Mouse (Mus musculus): ENCODE data around the gene Fam102a. TPM values are rescaled to one million over a fixed set of nuclear protein-coding genes. Genes with fewer than 3 reads are reported as not detected.

Fam102a gene
- total RNA-seq, 1 experiment, result 11.6 TPM

DNA sequence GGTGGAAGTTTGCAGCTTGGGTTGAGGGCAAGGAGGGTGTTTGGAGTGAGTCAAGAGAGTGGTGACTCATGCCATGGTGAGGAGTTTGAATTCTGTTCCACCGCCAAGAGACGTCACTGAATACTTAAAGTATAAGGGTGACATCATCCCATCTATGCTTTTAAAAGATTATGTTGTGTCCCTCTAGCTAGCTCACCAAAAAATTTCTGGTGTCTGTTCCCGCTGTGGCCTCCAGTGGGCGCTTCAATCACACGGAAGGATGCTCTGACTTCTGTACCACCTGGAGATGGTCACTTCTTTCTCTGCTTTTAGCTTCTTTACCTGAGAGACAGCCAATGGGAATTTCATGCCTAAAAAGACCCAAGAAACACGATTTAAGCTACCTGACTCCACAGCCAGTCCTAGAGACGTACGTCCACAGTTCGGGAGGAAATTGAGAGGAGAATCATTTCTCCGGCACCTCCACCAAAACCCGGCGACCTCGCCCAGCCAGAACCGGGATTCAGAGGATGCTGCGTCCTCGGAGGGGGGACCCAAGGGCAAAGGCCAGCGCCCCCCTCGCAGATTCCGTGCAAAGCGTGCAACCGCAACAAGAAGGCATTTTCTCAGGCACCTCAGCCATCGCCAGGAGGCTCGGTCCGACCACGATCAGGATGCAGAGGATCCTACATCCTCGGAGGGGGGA is 39.9 kb downstream of the Fam102a start:
- H3K4me1 ChIP-seq (ENCODE audit: control insufficient read depth in 2 of 2, insufficient read depth in 2 of 2, low read length in 2 of 2, poor library complexity in 1 of 2), result peaks cover 0 to 4% of the 10 kb centered on the region in 2 experiments; a peak in 2 of 4 replicates
- in situ Hi-C loops (cut with MboI; ENCODE audit: low sequenced_read_pairs in 2 of 2, unreplicated experiment in 2 of 2), result no loop called here
- no peaks in the 10 kb centered on the region for H3K9me3 ChIP-seq (ENCODE audit: control insufficient read depth, insufficient read depth, low read depth, low read length)
- H3K36me3 ChIP-seq (ENCODE audit: control insufficient read depth, insufficient read depth, low read length, poor library complexity, severe bottlenecking), result peaks cover 7% of the 10 kb centered on the region; the same call in 1 of the 2 replicates
- peak overlapping the region; percentile 39; the same call in 1 of the 2 replicates for H3K9ac ChIP-seq (ENCODE audit: insufficient read depth, low read depth, low read length, poor library complexity, severe bottlenecking)
- no peak overlapping the region for H3K27ac ChIP-seq (ENCODE audit: insufficient read depth, low read depth, low read length, poor library complexity, severe bottlenecking)
- H3K4me3 ChIP-seq (ENCODE audit: insufficient read depth in 1 of 2, low read depth in 1 of 2, low read length in 2 of 2, poor library complexity in 1 of 2, severe bottlenecking in 1 of 2), result peak overlapping the region; percentile 66 to 84
- TF ChIP-seq ZNF384 (IDR thresholded peaks at IDR 0.05; ENCODE audit: low read depth, low read length) (no peak), CHD2 (IDR thresholded peaks at IDR 0.05; ENCODE audit: low read depth, low read length) (no peak), MAFK (IDR thresholded peaks at IDR 0.05; ENCODE audit: insufficient read depth, low read depth, low read length) (no peak), ZC3H11A (IDR thresholded peaks at IDR 0.05; ENCODE audit: borderline replicate concordance, low read depth, low read length) (no peak), HCFC1 (IDR thresholded peaks at IDR 0.05; ENCODE audit: borderline replicate concordance, insufficient read depth, low read length) (no peak)
- DNase-seq (ENCODE audit: low read depth, low spot score), result peak; percentile 44

DNA sequence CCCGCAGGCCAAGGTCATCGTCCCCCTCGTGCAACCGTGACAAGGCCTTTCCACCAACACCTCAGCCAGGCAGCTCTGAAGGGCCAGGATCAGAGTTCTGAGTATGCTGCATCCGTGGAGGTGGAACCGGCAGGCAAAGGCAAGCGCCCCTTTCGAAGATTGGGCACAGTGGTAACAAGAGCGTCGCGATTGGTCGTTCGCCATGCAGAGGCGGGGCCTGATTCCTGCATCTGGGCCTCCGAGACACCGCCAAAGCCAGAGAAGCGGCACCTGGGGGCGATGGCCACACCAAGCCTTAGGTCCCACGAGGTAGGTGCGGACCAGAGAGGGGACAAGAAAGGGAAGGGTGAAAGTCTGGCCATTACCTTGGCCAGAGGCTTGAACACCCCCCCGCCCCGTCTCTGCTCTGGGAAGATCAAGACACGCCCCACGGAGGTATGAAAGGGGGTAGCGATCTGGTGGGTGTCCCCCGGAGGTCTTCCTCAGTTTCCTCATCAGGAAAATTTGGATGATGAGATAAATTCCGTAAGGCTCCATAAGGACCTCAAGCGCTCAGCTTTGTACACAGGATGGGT is 40.5 kb downstream of the Fam102a start, which contains the start of gene 9430097D07Rik:
Gene 9430097D07Rik (minus strand): TSS at position 99 of the 575 bp plus-strand sequence.
- Histone ChIP-seq H3K4me3 (ENCODE audit: insufficient read depth in 1 of 2, low read depth in 1 of 2, low read length in 2 of 2, poor library complexity in 1 of 2, severe bottlenecking in 1 of 2) (peak within 1 kb of the TSS; percentile 66 to 84), H3K27ac (ENCODE audit: insufficient read depth, low read depth, low read length, poor library complexity, severe bottlenecking) (no peak within 1 kb of the TSS), H3K4me1 (ENCODE audit: control insufficient read depth in 2 of 2, insufficient read depth in 2 of 2, low read length in 2 of 2, poor library complexity in 1 of 2) (peaks cover 0 to 4% of the 10 kb centered on the region in 2 experiments; a peak in 2 of 4 replicates), H3K9me3 (ENCODE audit: control insufficient read depth, insufficient read depth, low read depth, low read length) (no peaks in the 10 kb centered on the region), H3K36me3 (ENCODE audit: control insufficient read depth, insufficient read depth, low read length, poor library complexity, severe bottlenecking) (peaks cover 7% of the 10 kb centered on the region; the same call in 1 of the 2 replicates), H3K9ac (ENCODE audit: insufficient read depth, low read depth, low read length, poor library complexity, severe bottlenecking) (peak within 1 kb of the TSS; percentile 44; the same call in 1 of the 2 replicates)
- in situ Hi-C loops (cut with MboI; ENCODE audit: low sequenced_read_pairs in 2 of 2, unreplicated experiment in 2 of 2), result no loop called here
- peak; percentile 67 for DNase-seq (ENCODE audit: low read depth, low spot score)
- TF ChIP-seq ZC3H11A (IDR thresholded peaks at IDR 0.05; ENCODE audit: borderline replicate concordance, low read depth, low read length) (no peak), ZNF384 (IDR thresholded peaks at IDR 0.05; ENCODE audit: low read depth, low read length) (no peak), MAFK (IDR thresholded peaks at IDR 0.05; ENCODE audit: insufficient read depth, low read depth, low read length) (no peak), HCFC1 (IDR thresholded peaks at IDR 0.05; ENCODE audit: borderline replicate concordance, insufficient read depth, low read length) (no peak), CHD2 (IDR thresholded peaks at IDR 0.05; ENCODE audit: low read depth, low read length) (no peak)

DNA sequence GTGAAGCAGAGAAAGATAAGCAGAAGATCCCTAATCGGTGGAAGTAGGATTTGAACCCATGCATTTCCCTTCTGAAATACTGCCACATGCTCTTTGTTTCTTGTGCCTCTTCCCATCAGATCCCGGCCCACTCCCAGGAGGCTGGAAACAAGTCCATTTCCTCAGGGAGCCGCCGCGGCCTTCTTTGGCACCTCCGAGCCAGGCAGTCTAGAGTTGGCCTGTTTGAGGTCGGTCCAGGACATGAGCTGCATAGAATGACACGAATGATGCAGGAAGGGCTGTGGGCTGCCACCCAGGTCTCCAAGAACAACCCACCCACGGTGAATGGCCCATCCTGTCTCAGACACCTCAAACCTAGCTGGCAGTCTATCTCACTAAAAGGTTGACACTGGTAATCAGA is 41.4 kb downstream of the Fam102a start:
- TF ChIP-seq HCFC1 (IDR thresholded peaks at IDR 0.05; ENCODE audit: borderline replicate concordance, insufficient read depth, low read length), result no peak
- no peak for TF ChIP-seq ZNF384 (IDR thresholded peaks at IDR 0.05; ENCODE audit: low read depth, low read length)
- no peak for TF ChIP-seq ZC3H11A (IDR thresholded peaks at IDR 0.05; ENCODE audit: borderline replicate concordance, low read depth, low read length)
- no peak for TF ChIP-seq MAFK (IDR thresholded peaks at IDR 0.05; ENCODE audit: insufficient read depth, low read depth, low read length)
- TF ChIP-seq CHD2 (IDR thresholded peaks at IDR 0.05; ENCODE audit: low read depth, low read length), result no peak
- DNase-seq (ENCODE audit: low read depth, low spot score), result no peak
- Histone ChIP-seq H3K4me3 (ENCODE audit: insufficient read depth in 1 of 2, low read depth in 1 of 2, low read length in 2 of 2, poor library complexity in 1 of 2, severe bottlenecking in 1 of 2) (no peak overlapping the region), H3K9ac (ENCODE audit: insufficient read depth, low read depth, low read length, poor library complexity, severe bottlenecking) (no peak overlapping the region), H3K9me3 (ENCODE audit: control insufficient read depth, insufficient read depth, low read depth, low read length) (no peaks in the 10 kb centered on the region), H3K4me1 (ENCODE audit: control insufficient read depth in 2 of 2, insufficient read depth in 2 of 2, low read length in 2 of 2, poor library complexity in 1 of 2) (peaks cover 0 to 4% of the 10 kb centered on the region in 2 experiments; a peak in 2 of 4 replicates), H3K27ac (ENCODE audit: insufficient read depth, low read depth, low read length, poor library complexity, severe bottlenecking) (no peak overlapping the region), H3K36me3 (ENCODE audit: control insufficient read depth, insufficient read depth, low read length, poor library complexity, severe bottlenecking) (peaks cover 7% of the 10 kb centered on the region; the same call in 1 of the 2 replicates)
- in situ Hi-C loops (cut with MboI; ENCODE audit: low sequenced_read_pairs in 2 of 2, unreplicated experiment in 2 of 2), result no loop called here

- DNase-seq (ENCODE audit: low read depth, low spot score), result no peak
- in situ Hi-C loops (cut with MboI; ENCODE audit: low sequenced_read_pairs in 2 of 2, unreplicated experiment in 2 of 2), result no loop called here
- Histone ChIP-seq H3K9ac (ENCODE audit: insufficient read depth, low read depth, low read length, poor library complexity, severe bottlenecking) (no peak overlapping the region), H3K4me1 (ENCODE audit: control insufficient read depth in 2 of 2, insufficient read depth in 2 of 2, low read length in 2 of 2, poor library complexity in 1 of 2) (peaks cover 0 to 6% of the 10 kb centered on the region in 2 experiments; a peak in 1 of 4 replicates), H3K36me3 (ENCODE audit: control insufficient read depth, insufficient read depth, low read length, poor library complexity, severe bottlenecking) (0 out of 2 replicates have a peak, but pooled peaks cover 1% of the 10 kb centered on the region), H3K9me3 (ENCODE audit: control insufficient read depth, insufficient read depth, low read depth, low read length) (no peaks in the 10 kb centered on the region), H3K27ac (ENCODE audit: insufficient read depth, low read depth, low read length, poor library complexity, severe bottlenecking) (no peak overlapping the region), H3K4me3 (ENCODE audit: insufficient read depth in 1 of 2, low read depth in 1 of 2, low read length in 2 of 2, poor library complexity in 1 of 2, severe bottlenecking in 1 of 2) (no peak overlapping the region)
- TF ChIP-seq CHD2 (IDR thresholded peaks at IDR 0.05; ENCODE audit: low read depth, low read length) (no peak), ZC3H11A (IDR thresholded peaks at IDR 0.05; ENCODE audit: borderline replicate concordance, low read depth, low read length) (no peak), HCFC1 (IDR thresholded peaks at IDR 0.05; ENCODE audit: borderline replicate concordance, insufficient read depth, low read length) (no peak), MAFK (IDR thresholded peaks at IDR 0.05; ENCODE audit: insufficient read depth, low read depth, low read length) (no peak), ZNF384 (IDR thresholded peaks at IDR 0.05; ENCODE audit: low read depth, low read length) (no peak)
Observed at GRCm38 (mm10) chr2:32578146-32579046, 43.3 kb downstream of the Fam102a start.
